Mouse (Mus musculus) spleen, adult 2 months (tissue): ENCODE measurements around the gene Glis2.

Experiments
- CTCF ChIP-seq: fragments of 200-500 bp; IDR thresholded peaks from 2 replicates; pipeline ENCODE4 v1.5.1; 2011; ENCODE audit warnings: mild to moderate bottlenecking, inconsistent platforms; ENCODE audit not compliant: insufficient read depth, insufficient read length, insufficient replicate concordance; ENCODE audit errors: extremely low read depth
- POLR2A ChIP-seq: fragments of 200-500 bp; IDR thresholded peaks from 2 replicates; pipeline ENCODE4 v1.6.1; 2011; ENCODE audit warnings: low read depth, low read length, inconsistent platforms

DNA sequence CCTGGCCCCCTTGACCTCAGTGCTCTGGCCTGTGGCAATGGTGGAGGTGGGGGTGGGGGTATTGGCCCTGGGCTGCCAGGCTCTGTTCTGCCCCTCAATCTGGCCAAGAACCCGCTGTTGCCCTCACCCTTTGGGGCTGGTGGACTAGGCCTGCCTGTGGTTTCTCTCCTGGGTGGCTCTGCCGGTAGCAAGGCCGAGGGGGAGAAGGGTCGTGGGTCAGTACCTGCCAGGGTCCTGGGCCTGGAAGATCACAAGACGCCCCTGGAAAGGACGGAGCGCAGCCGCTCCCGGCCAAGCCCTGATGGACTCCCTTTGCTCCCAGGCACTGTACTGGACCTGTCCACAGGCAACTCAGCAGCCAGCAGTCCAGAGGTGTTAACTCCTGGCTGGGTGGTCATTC lies 19.2 kb downstream of the Glis2 start:
- TF ChIP-seq CTCF (no peak), POLR2A (no peak)
